Mouse (Mus musculus) testis, postnatal 14 days (tissue): ENCODE data around the gene Gm20388.
A peak's percentile ranks its signal among the peaks of the same experiment; 100 is the strongest.

Source experiments
- DNase-seq: peaks from one replicate; pipeline ENCODE4 v3.0.0; 2021; ENCODE audit warnings: low spot score

Gene Gm20388

DNA sequence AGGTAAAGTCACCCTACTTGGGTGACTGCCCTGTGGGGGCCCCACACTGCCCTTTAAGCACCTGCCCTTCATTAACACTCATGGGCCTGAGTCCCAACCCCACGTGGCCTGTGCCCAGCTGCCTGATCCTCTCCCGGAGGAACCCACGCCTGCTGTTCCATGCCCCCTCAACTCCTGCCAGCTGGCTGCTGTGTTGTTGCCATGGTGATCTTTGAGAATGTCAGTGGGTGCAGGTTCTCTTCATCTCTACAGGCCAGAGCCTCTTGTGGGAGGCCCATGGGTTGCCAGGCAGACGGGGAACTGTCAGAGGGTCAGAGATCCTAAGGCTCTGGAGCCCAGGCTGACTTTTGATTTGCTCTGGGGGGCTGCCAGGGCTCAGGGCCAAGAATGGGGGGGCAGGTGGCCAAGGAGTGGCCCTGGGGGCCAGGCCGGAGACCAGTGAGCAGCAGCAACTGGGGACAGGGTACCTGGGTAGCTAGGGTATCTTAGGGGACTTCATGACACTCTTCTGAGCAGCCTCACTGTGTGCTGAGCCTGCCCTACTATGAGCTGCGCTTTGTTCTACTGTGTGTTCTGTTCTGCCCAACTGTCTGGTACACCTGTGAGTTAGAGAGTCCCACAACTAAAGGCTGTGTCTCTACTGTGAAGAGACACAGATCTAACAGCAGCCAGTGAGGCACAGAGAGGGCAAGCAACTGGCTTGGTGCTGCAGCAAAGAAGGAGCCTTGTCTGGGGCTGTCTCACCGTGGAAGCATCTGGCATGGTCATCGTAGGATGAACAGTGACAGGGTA lies 381.9 kb downstream of the Gm20388 start:
- no peak for DNase-seq

DNA sequence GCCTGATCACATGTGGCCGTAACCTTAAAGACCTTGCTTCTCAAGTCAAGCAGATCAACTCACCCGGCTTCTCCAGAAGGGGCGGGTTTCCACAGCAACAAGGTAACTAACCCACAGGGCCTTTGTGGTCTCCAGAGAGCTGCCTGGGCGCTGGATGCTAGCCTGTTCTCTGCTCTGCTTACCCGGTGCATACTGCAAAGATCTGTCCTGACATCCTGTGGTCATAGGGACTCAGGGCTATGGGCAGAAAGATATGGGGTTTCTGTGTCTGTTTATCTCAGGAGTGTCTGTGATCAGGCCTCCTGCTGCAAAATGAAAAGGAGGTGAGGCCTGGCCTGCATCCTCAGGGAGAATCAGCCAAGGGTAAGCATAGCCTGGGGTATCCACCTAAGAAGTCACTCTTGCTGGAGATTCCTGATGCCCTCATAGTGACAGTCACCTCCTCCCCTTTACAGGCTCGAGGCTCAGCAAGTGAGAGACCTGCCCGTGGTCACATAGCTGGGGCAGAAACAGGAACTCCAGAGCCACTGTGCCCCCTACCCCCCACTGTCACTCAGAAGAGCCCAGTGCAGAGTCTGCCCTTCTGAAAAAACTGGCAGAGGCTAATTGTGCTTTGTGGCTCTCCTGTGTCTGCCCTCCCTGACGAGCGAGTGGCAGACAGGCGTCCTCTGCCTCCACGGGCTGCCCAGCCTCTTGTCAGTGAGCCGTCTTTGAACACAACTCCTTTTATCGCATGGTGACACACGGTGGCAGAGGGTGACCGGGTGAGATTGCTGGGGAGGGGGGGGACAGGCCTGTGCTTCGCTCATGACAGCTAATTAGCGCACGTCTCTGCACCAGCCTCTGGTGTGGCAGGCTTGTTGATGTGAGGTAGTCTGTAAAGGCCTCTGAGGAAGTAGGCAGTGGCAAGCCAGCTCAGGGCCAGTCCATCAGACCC lies 383.0 kb downstream of the Gm20388 start:
- no peak for DNase-seq

GRCm38 (mm10) chr8:120294982-120295870 lies 384.6 kb downstream of the Gm20388 start:
- DNase-seq, result no peak

DNA sequence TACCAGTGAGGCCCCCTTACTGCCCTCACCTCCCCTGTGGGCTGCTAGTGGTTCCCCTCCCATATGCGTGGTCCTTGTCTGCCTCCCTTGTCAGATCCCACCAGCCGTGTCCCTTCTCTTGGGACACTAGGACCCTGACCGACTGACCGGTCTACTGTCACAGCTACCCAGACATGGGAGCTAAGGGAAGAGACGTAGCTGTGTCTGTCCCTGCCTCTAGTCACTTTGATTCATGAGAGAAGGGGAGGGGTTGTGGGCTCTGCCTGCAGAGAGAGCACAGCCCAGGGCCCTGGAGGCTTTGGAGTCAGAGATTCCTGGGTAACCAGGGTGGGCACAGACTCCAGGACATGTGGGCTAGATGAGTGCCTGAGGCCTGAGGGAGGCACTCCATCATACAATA lies 386.4 kb downstream of the Gm20388 start:
- DNase-seq, result no peak

GRCm38 (mm10) chr8:120298601-120299532 lies 388.2 kb downstream of the Gm20388 start:
- DNase-seq, result no peak

GRCm38 (mm10) chr8:120300601-120301141 lies 390.0 kb downstream of the Gm20388 start:
- peak; percentile 80 for DNase-seq

- DNase-seq, result no peak
These were observed 392.5 kb downstream of the Gm20388 start for GRCm38 (mm10) chr8:120302941-120303675.

GRCm38 (mm10) chr8:120304097-120304496 lies 393.5 kb downstream of the Gm20388 start:
- no peak for DNase-seq

DNA sequence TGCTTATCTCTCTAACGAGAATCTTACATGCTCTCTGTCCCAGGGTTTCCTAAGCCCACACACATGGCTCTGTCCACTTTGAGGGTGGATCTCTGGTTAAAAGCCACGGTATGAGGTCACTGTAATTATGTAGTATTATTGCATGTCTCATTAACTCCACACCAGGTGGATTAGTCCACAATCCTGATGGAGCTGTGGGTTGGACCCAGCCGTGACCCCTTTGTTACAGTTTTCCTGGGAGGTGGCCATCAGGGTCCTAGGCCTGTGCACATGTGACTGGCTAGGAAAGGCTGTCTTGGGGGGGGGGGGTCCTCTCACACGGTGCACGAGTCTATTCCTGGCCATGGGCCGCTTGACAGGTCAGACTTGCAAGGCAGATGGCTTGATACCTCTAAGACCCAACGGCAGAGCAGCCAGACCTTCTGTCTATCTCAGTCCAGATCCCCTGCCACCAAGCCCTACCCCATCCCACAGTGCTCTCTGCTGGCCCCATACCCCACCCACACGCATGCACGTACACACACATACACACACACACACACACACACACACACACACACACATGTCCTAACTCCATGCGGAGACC lies 395.3 kb downstream of the Gm20388 start:
- no peak for DNase-seq

DNA sequence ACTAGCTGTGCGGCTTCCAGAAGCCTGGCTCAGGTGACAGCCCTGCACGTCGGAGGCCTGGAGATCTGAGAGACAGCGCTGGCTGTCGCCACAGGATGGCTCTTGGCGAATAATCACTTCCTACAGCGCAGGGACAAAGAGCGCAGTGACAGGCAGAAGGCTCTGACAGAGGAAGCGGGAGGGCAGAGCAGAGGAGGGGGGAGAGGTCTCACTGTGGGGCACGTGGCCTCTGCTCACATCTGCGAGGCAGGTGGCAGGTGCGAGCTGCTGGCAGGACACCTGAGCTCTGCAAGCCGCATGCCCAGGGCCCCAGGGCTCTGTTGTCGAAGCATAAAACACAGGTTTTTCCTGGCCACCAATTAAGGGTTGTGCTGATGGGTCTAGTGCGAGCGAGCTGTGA lies 396.5 kb downstream of the Gm20388 start:
- DNase-seq, result no peak

GRCm38 (mm10) chr8:120307528-120307927 lies 396.9 kb downstream of the Gm20388 start:
- DNase-seq, result no peak

GRCm38 (mm10) chr8:120308131-120308530 lies 397.5 kb downstream of the Gm20388 start:
- no peak for DNase-seq

- DNase-seq, result no peak
These were observed 397.9 kb downstream of the Gm20388 start for GRCm38 (mm10) chr8:120308553-120308952.

DNA sequence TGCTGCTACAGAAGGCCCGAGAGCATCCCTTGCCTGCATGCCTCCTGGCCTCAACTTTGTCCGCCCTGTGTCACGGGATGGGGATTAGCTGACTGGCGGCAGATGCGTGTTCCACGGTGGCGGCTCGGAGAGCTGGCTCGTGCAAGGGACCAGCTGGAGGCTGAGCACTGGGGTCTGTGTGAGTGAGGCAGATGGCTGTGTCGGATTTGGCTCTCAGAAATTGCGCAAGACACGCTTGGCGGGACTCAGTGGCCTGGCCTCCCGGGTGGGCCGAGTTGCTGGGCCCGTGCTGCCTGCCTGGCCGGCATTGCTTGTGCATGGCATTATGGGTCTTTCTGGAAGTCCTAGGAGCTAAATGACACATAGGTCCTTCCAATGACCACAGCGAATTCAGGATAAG lies 398.7 kb downstream of the Gm20388 start:
- DNase-seq, result no peak

DNA sequence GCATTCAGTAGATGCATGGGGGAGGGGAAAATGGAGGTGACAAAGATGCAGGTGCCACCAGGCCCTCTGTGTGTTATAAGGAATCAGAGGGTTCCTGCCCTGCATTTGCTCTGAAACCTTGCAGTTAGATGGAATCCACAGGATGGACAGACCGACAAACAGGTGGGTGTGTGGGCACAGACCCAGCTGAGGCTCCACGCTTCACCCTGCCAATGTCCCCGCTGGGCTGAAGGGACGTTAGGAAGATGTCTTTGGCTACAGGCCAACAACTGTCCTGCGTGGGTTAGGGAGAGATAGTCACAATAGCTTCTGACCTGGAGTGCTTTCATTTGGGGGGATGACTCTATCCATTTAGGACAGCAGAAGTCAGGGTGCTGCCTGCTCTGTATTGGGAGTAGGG lies 399.4 kb downstream of the Gm20388 start:
- no peak for DNase-seq

DNA sequence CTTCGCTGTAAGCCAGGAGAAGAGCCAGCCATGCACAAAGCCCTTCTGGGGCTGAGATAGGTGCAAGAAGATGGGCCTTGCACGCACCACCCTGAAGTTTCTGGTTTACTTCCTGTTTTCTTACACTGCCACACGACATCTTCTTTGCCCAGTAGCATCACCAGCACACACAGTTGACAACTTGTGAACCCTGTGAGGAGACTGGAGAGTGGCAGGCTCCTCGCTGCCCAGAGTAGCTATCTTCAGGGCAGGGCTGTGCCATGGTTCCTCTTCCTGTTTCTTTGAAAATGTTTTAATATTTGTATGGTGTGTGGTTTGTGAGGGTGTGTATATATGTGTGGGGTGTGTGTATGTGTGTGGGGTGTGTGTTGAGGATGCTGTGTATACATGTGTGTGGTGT lies 401.8 kb downstream of the Gm20388 start:
- DNase-seq, result no peak

DNA sequence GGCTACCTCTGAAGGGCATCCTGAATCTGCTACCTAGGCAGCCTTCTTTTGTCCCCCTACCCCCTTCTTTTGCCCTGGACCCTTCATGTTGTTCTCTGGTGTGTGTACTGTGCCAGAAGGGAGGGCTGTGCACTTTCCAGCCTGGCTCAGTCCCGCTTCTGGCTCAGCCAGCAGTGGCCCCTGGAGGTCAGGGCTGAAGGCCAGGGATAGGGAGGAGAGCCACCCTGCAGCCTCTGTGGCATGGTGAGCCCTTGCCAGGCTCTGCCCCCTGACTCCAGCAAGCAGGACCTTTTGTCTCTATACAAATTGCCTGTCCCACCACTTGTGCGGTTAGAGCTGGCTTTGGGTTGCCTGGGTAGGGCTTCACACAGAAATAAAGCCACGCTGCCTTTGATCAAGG lies 403.0 kb downstream of the Gm20388 start:
- DNase-seq, result no peak

- no peak for DNase-seq
These were observed 404.3 kb downstream of the Gm20388 start for GRCm38 (mm10) chr8:120314932-120315331.

DNA sequence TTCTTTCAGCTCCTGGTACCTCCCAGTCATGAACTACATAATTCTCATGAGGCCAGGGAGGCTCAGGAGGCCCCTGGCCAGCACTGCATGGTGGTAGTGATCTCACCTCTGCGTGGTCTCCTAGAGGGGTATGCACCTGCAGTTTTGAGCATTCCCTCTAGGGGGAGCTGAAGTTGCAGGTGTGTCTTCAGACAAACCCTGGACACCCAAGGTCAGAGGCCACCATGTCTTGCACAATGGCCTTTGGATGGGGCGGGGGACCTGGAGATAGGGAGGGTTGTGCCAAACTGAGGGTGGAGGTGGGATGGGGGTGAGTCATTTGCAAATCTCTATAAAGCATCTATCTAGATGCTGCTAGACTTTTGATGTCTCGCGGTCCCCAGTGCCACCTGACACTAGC lies 405.0 kb downstream of the Gm20388 start:
- no peak for DNase-seq

DNA sequence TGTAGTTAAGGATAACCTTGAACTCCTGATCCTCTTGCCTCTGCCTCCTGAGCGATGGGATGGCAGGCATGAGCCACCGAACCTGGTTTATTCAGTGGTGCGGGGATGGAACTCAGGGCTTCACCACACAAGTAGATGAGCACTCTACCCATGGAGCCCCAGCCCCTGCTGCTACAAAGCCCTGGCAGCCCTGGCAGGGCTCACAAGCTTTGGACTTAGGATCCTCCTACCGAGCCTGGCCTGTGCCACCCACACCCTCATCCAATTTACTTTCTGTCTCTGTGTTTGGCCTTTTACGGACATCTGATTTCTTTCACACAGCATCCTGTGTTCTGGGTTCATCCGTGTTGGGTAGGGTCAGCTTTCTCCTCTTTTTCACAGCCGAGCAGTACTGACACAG lies 406.1 kb downstream of the Gm20388 start:
- no peak for DNase-seq
